Comparison of ENCODE assay signal across 19 mouse cellular contexts in the genomic region with DNA sequence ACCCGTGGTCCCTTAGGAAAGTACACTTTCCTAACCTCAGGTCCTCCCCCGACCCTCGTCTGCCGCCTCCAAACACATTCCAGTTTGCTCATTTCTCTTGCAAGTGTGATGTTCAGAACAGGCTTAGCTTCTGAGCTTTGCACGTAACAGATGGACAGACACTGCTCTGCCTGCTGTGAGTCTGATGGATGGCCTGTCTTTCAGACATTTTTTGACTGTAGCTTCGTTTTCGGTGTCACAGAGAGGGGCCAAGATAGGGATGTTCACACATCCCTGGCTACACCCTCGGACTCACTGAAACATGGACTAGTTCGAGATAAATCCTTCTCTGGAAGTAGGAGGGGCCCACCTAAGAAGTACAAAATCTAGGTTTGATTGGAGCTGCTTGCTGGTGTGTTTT.
DNase-seq lines count a peak whose midpoint lies in the region; TF ChIP-seq lines count a peak whose summit lies in the region.
"Had no signal": no experiment of that assay in that cellular context is flagged by ENCODE, and none has a peak within 500 bp of the region (broad histone marks: within the 10 kb centered on the region; RNA-seq: fewer than 3 reads in every experiment).

No protein-coding gene starts in this region.

- no peak for TF ChIP-seq POLR2A in cerebellum, adult 2 months (IDR thresholded peaks at IDR 0.05; ENCODE audit: borderline replicate concordance, insufficient read depth, low read length)

- no peaks in the 10 kb centered on the region for H3K27me3 ChIP-seq in cerebellum, adult 2 months (ENCODE audit: control insufficient read depth, insufficient read depth, low read length)
- H3K27me3 ChIP-seq in heart, embryonic 10.5 days (ENCODE audit: insufficient read depth, poor library complexity, severe bottlenecking), result no peaks in the 10 kb centered on the region
- H3K27me3 ChIP-seq: embryonic facial prominence, embryonic 15.5 days; forebrain, embryonic 15.5 days had no signal

- no peaks in the 10 kb centered on the region for H3K9me3 ChIP-seq in heart, embryonic 10.5 days
- H3K9me3 ChIP-seq: embryonic facial prominence, embryonic 15.5 days; forebrain, embryonic 10.5 days; forebrain, embryonic 15.5 days had no signal

- DNase-seq in cerebellum, postnatal 10 days, result peak; percentile 12 to 27
- DNase-seq in cerebellum, adult 2 months, result no peak
- DNase-seq in heart, embryonic 10.5 days (ENCODE audit: low spot score), result no peak
- no peak for DNase-seq in heart, postnatal 36 days
- DNase-seq in layer of hippocampus, adult 2 months (ENCODE audit: low spot score in 2 of 2), result peak in 1 of 2 experiments; percentile 21
- no peak for DNase-seq in layer of hippocampus, adult 9-10 months (ENCODE audit: low spot score)
- DNase-seq in neural tube, embryonic 10.5 days (ENCODE audit: extremely low spot score, low spot score), result peak; percentile 22
- no peak for DNase-seq in adrenal gland, postnatal 14 days
- DNase-seq: adrenal gland, postnatal 10 days; B cell, adult 2 months; cerebellum, adult 18-20 months; gastrocnemius, postnatal 36 days; heart, adult 18-20 months had no signal

- no peak for TF ChIP-seq CTCF in cerebellum, adult 2 months (IDR thresholded peaks at IDR 0.05; ENCODE audit: borderline replicate concordance, insufficient read depth, low read depth, low read length)
- TF ChIP-seq CTCF in layer of hippocampus, adult 2 months (conservative IDR thresholded peaks at IDR 0.05), result no peak

- intact Hi-C loops in heart, postnatal 36 days (cut with DNase I), result no loop called here

- no peaks in the 10 kb centered on the region for H3K36me3 ChIP-seq in heart, embryonic 10.5 days
- H3K36me3 ChIP-seq: embryonic facial prominence, embryonic 15.5 days; forebrain, embryonic 10.5 days; forebrain, embryonic 15.5 days; G1E had no signal

- no peak overlapping the region for H3K27ac ChIP-seq in cerebellum, adult 2 months (ENCODE audit: insufficient read depth, low read length)
- H3K27ac ChIP-seq in heart, embryonic 10.5 days, result 0 out of 2 replicates have a peak overlapping the region, but pooled peaks have one; percentile 42
- peak overlapping the region; percentile 59; the same call in 1 of the 2 replicates for H3K27ac ChIP-seq in layer of hippocampus, adult 2 months
- H3K27ac ChIP-seq: embryonic facial prominence, embryonic 15.5 days; forebrain, embryonic 10.5 days; forebrain, embryonic 15.5 days; hindbrain, postnatal 0 days had no signal

- WGBS in cerebellum, adult 2 months, result 36% methylated on average over 9 of the region's 9 CpGs
- WGBS in heart, embryonic 10.5 days, result 27% methylated on average over 9 of the region's 9 CpGs

- peaks cover 5% of the 10 kb centered on the region for H3K4me1 ChIP-seq in cerebellum, adult 2 months (ENCODE audit: control insufficient read depth, insufficient read depth, low read length)
- H3K4me1 ChIP-seq in heart, embryonic 10.5 days, result peaks cover 23% of the 10 kb centered on the region; the same call in 1 of the 2 replicates

- no peak overlapping the region for H3K4me3 ChIP-seq in cerebellum, adult 2 months (replicated peaks; ENCODE audit: insufficient read depth, low read depth, low read length)
- H3K4me3 ChIP-seq in heart, embryonic 10.5 days, result no peak overlapping the region
- H3K4me3 ChIP-seq in layer of hippocampus, adult 2 months, result no peak overlapping the region
- H3K4me3 ChIP-seq: embryonic facial prominence, embryonic 15.5 days; erythroblast, embryonic 14.5 days; forebrain, embryonic 10.5 days; forebrain, embryonic 15.5 days had no signal

Comparison
In these comparisons a context has a peak if more than half of its experiments do, and no peak if none do; other contexts are left out.
1. DNase-seq: peak in cerebellum, postnatal 10 days (2 of 2) and neural tube, embryonic 10.5 days (single experiment); none in cerebellum, adult 2 months (0 of 2), heart, embryonic 10.5 days (single experiment), heart, postnatal 36 days (0 of 2), layer of hippocampus, adult 9-10 months (single experiment) and adrenal gland, postnatal 14 days (single experiment).